Mouse (Mus musculus) yolk sac, embryonic 10.5 days (tissue): ENCODE data around the gene Rab11fip3.

ENCODE experiments used
- DNase-seq: peaks from one replicate; pipeline ENCODE4 v3.0.0-alpha.2; 2017; ENCODE audit warnings: low spot score

Gene Rab11fip3

GRCm38 (mm10) chr17:25955736-25956135, 113.6 kb downstream of the Rab11fip3 start:
- DNase-seq = no peak

- no peak for DNase-seq
These were observed 114.7 kb downstream of the Rab11fip3 start for GRCm38 (mm10) chr17:25954671-25955070.

DNA sequence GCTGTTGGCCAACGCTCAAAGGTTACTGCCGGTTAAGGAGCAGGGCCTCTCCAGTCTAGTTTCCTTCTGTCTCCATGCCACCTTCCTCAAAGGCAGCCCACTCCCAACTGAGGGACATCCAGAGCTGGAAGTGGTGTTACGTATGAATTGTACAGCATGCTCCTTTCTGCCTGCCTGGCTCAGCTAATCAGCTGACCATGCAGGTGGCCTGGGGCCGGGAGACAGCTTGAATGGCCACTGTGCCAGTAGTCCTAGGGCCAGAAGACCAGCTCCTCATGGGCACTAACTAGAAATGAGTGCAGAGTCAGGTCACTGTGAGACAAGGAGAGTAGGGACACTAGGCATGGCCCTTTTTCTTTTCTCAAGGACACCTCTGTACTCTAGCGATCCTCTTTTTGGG, 116.2 kb downstream of the Rab11fip3 start:
- no peak for DNase-seq

DNA sequence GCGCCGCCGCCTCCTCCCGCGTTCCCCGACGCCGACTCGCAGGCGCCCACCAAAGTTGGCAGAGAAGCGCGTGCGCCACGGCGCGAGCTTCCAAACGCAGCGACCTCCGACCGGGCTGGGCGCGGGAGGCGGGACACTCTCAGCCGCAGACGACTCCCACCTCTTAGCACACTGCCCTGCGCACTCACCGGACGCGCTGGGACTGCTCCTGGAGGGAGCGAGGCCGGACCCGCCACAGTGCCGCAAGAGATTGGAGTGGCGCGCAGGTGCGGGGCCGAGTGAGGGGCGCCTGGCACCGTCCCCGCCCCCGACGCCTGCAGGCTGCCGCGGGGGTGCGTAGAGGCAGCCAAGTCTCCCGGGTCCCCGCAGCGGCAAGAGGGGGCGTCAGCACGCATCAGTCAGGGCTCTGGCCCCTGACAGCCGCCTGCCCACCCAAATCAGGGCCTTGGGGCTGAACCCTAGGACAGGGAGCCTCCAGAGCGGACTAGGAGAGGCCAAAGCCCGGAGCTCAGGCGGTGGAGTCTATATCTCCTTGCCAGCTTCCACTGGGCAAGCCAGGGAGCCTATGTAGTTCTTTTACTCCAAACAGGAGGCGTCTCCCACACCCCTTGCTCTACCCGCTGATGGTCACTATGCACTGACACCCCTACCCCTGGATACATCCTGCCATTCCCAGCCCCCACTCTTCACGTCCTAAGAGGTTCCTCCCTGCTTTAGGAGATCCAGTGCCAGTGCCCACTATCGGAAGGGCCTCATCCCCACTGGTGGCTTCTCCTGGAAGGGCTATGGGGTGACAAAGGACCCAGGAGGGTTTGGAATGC, 117.3 kb downstream of the Rab11fip3 start, which contains the start of gene A930017K11Rik:
Gene A930017K11Rik (minus strand): TSS at position 763 of the 821 bp plus-strand sequence.
- DNase-seq = peak; percentile 18

- no peak for DNase-seq
These were observed 118.0 kb downstream of the Rab11fip3 start for GRCm38 (mm10) chr17:25951225-25951802.

GRCm38 (mm10) chr17:25950706-25951105, 118.6 kb downstream of the Rab11fip3 start:
- no peak for DNase-seq

- DNase-seq = no peak
These were observed 119.4 kb downstream of the Rab11fip3 start for GRCm38 (mm10) chr17:25949981-25950380.

- no peak for DNase-seq
These were observed 121.3 kb downstream of the Rab11fip3 start for GRCm38 (mm10) chr17:25948051-25948450.

DNA sequence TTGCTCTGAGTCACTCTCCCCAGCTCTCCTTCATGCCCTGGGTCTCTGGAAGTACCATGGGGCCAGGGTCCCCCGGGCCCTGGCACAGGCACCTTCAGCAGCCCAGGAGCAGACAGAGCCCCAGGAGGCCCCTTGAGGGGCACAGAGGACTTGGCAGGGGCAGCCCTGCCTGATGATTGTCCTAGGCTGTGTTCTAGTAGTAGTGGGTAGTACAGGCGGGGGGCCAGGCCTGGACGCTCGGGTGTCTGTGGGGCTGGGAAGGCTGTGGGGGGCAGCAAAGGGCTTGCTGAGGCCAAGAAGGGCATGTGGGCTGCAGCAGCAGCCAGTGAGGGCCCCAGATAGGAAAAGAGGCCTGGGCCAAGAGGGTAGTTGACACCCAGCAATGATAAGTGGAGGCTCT, 121.8 kb downstream of the Rab11fip3 start:
- DNase-seq = no peak

- no peak for DNase-seq
These were observed 122.5 kb downstream of the Rab11fip3 start for GRCm38 (mm10) chr17:25946891-25947290.

DNA sequence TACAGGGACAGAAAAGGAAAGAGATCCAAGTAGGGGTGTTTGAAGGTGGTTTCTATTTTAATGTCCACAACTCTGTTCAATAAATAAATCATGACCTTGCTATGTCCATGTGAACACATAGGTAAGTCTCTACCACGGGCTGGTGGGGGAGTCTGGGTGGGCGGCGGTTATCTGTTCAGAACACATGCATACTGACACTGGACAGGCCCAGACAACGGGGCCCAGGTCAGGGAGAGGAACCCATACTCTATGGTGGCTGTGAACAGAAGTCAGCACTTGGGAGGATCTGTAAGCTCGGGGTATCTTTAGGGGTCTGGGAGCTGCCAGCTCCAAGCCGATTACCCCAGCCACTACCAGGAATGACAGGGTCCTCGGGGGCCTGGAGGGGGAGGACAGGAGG, 123.0 kb downstream of the Rab11fip3 start:
- DNase-seq = no peak

- no peak for DNase-seq
These were observed 123.7 kb downstream of the Rab11fip3 start for GRCm38 (mm10) chr17:25945517-25946155.

DNA sequence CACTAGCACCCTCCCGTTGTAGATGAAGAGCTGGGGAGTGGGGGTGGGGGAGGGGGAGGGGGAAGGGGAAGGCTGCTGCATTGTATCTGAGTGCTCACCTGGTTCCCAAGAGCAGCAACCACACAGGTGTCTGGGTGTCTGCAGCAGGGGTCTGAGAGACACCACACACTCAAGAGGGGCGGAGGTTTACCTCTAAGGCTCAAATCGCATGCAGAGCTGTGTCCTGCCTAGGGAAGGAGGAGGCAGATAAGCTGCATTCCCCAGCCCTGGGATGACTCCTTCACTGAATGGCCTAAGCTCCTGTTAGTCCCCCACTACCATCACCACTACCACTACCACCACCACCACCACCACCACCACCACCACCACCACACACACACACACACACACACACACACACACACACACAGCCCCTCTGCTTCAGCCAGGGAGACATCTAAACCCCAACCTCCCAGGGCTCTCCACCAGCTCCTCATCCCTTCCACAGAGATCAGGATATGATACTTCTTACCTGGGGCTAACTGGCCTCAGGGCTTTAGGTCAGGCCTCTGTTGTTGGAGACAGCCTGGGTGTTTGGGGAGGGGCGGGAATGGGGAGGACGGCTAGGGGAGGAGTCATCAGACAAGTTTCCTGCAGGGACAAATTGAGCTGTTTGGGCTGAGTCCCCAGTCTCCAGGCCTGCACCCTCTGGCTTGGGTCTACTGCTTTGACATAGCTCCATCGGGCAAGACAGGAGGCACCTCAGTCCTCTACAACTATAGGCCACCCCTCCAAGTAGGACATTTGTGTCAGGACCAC, 124.8 kb downstream of the Rab11fip3 start, which contains the start of the genes Pigq and Nhlrc4:
Gene Pigq (minus strand): TSS at position 571 of the 798 bp plus-strand sequence.
Gene Nhlrc4 (minus strand): TSS at position 596 of the 798 bp plus-strand sequence.
- no peak for DNase-seq

DNA sequence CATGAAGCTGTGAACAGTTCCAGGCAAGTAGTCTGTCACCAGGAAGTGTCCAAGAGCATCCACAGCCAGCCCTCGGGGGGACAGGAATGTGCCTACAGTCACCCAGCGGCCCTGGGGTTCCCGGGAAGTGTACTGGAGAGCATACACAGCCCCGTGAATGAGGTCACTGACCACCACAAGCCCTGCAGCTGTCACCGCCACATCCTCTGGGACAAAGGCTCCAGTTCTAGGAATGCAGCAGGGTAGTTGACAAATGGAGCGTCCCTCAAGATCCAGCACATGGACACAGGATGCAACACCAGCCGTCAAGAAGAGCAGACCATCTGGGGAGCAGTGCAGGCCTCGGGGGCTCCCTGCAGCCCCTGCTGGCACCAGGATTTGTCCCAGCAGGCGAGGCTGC, 125.6 kb downstream of the Rab11fip3 start:
- DNase-seq = no peak

- no peak for DNase-seq
These were observed 126.1 kb downstream of the Rab11fip3 start for GRCm38 (mm10) chr17:25943221-25943620.

DNA sequence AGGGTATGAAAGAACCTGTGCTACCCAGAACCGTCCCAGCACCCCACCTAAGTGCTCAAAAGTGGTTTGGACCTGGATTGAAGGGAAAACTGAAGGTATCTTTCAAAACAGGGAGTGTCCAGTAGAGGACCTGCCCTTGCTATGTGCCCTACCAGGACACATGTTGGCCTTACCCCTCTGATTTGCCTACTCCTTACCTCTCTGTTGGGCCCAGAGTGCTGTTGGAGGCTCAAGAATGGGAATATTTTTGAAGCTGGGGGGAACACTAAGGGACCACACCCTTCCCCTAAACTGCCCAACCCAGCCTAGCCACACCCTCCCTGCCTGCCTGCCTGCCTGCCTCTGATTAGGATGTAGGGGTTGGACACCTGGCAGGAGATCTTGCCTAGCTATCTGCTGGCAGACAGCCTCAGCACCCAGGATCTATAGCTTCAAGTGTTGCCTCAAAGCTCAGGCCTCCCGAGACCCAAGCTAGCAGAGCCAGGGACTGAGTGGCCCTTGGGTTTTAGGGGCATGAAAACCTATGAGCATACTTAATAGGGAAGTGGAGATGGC, 126.7 kb downstream of the Rab11fip3 start:
- DNase-seq = peak; percentile 41

GRCm38 (mm10) chr17:25941511-25942241, 127.7 kb downstream of the Rab11fip3 start:
- peak; percentile 74 for DNase-seq
